Mouse (Mus musculus) T-helper 17 cell (primary cell): ENCODE measurements around the gene Rcbtb1.
"Not testable (repeated sequence)": the region's sequence is repeated elsewhere in the genome, so short reads cannot be mapped to it uniquely, and the experiment has no call there.

Experiments used
- in situ Hi-C, 2 experiments: fragments of 300-600 bp; cut with MboI, MseI; formaldehyde crosslinking; loops; 1 replicate in 1 of 2; 2 replicates in 1 of 2; pipeline ENCODE4 v1.15.1; 2025; ENCODE audit warnings: high pct_unique_total_duplicates in 2 of 2

Rcbtb1 gene

GRCm38 (mm10) chr14:59200711-59201603, at the start of gene Rcbtb1:
Rcbtb1 (plus strand) TSS chr14:59201209.
- in situ Hi-C loops, result loop anchor here (10.0 kb wide), 2 partner anchors 244 to 1534 kb away; partner anchors contain the start of genes Cab39l (in 1 of the 2) and Setdb2 (in 1 of the 2)

DNA sequence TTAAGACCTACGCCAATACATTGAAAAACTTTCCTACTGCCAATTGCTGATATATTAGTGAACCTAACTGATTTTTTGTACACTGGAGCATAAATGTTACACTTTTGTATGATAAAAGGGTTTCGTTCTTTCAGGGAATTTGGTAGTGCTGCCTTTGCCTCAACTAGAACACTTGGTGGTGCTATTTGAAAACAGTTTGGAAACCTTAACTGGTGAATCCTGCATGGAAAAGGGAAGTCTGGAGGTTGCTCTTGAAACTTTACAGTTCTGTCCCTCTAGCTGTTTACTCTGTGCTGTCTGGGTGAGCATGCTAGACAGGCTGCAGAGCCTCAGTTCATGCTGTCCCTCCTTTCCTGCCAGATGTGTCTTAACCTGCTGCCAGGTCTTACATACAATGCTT, 45.4 kb upstream of the Rcbtb1 start:
- in situ Hi-C loops, result no loop called here

GRCm38 (mm10) chr14:59157016-59157698, 43.9 kb upstream of the Rcbtb1 start:
- in situ Hi-C loops, result no loop called here

DNA sequence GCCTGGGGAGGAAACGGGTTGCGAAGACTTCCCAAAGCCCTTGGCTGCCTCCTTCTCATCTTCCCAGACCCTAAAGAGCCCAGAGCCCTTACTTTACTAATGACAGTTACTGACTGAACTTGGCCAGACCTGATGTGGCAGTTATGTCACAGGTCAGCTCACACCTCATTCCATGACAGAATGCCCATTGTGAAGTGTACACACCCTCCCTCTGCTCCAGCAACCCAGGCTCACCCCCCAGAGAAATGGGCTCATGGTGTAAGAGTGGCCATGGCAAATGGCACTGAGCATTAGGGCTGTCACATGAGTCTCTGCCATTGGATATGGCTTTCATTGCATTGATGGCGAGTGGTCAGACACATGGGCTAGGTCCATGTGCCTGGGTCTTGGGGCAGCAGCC, 22.4 kb upstream of the Rcbtb1 start, which contains the start of gene Gm5142:
Gene Gm5142, minus strand, starts transcription at position 101 of the 400 bp plus-strand sequence.
- in situ Hi-C loops, result no loop called here

DNA sequence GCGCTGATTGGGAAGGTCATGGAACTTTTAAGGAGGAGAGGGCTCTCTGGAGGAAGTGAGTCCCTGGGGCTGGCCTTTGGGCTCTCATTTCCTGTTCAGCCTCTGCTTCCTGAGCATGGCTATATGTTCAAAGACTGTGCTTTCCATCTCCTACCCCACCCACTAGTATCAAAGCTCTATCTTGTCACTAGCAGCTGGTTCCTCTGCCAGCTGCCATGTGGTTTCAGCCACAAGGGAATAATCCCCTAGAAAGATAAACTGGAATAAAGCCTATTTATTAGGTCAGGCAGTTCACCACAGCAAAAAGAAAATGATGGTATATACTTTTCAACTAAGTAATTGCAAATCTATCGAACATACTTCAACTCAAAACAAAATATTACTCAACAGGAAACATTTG, 18.3 kb upstream of the Rcbtb1 start:
- in situ Hi-C loops, result no loop called here

GRCm38 (mm10) chr14:59185514-59185913, 15.5 kb upstream of the Rcbtb1 start:
- in situ Hi-C loops, result no loop called here

DNA sequence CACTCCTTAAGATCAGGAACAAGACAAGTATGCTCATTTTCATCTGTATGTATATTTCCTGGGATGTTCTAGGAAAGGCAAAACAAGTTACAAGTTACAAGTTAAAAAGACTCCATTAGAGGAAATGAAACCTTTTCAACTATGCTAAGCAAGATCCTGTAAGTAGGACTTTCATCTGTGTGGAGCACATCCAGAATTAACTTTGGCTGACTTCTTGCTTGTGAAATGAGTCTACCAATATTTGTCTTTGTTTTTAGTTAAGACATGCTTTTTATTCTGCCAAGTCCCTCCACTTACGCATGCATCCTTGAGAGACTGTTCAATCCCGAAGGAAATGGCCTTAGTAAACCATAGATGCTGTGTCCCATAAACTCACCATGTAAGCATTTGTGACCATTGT, 14.9 kb upstream of the Rcbtb1 start:
- in situ Hi-C loops, result no loop called here

GRCm38 (mm10) chr14:59201604-59202215, 701 bp downstream of the Rcbtb1 start:
- in situ Hi-C loops, result loop anchor here (10.0 kb wide), 2 partner anchors 243 to 1533 kb away; partner anchors contain the start of genes Cab39l (in 1 of the 2) and Setdb2 (in 1 of the 2)

DNA sequence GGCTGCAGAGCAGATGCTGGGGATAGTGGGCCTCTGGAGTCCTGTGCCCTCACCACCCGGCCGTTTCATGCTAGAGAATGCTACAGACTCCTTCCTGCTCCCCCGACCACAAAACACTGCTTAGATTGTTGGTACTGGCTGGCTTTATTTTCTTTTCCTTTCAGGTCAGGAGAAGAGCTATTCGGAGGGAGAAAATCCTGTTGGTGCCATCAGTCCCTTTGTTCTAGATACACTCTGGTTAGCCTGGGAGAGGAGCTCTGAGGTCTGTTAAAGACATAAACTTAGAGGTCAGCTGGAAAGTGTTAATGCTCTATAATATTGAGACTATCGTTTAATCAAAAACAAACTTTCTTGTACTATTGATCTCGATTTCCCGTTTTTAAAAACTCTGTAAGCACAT, 4.5 kb downstream of the Rcbtb1 start:
- in situ Hi-C loops, result loop anchor here (10.0 kb wide), 2 partner anchors 239 to 1529 kb away; partner anchors contain the start of genes Cab39l (in 1 of the 2) and Setdb2 (in 1 of the 2)

DNA sequence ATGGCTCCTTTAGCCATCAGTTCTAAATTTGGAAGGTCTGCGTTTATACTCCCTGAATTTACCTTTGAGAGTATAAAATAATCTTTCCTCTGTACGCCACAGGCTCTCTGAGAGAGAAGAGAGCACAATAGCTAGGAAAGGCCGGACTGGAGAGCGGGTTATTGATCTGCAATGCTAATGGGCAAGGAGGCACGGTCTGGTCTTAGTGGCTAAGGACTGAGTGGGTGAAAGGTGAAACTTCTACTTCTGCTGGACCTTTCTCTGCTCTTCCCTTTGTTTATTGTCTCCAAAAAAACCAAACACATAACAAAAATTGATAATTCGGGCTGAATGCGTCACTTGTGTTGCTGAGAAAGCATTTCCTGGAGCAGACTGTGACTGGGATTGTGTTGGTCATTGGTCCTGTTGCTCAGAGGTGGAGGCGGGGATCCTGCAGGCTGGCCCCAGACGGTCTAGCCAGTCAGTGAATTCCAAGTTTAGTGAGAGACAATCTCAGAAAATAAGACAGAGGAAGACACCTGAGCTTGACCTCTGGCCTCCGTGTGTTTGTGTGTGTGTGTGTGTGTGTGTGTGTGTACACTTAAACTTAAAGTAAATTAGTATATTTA, 5.1 kb downstream of the Rcbtb1 start:
- in situ Hi-C loops, result loop anchor here (10.0 kb wide), 2 partner anchors 239 to 1529 kb away; partner anchors contain the start of genes Cab39l (in 1 of the 2) and Setdb2 (in 1 of the 2)

GRCm38 (mm10) chr14:59209003-59209402, 8.0 kb downstream of the Rcbtb1 start:
- in situ Hi-C loops, result loop anchor here (10.0 kb wide), 2 partner anchors 236 to 1526 kb away; partner anchors contain the start of genes Cab39l (in 1 of the 2) and Setdb2 (in 1 of the 2)

- in situ Hi-C loops, result loop anchor here (10.0 kb wide), 2 partner anchors 235 to 1525 kb away; partner anchors contain the start of genes Cab39l (in 1 of the 2) and Setdb2 (in 1 of the 2)
Observed at GRCm38 (mm10) chr14:59209816-59210215, 8.8 kb downstream of the Rcbtb1 start.

GRCm38 (mm10) chr14:59219241-59219640, 18.2 kb downstream of the Rcbtb1 start:
- in situ Hi-C loops, result no loop called here

- in situ Hi-C loops, result no loop called here
Observed at GRCm38 (mm10) chr14:59226240-59226639, 25.2 kb downstream of the Rcbtb1 start.

DNA sequence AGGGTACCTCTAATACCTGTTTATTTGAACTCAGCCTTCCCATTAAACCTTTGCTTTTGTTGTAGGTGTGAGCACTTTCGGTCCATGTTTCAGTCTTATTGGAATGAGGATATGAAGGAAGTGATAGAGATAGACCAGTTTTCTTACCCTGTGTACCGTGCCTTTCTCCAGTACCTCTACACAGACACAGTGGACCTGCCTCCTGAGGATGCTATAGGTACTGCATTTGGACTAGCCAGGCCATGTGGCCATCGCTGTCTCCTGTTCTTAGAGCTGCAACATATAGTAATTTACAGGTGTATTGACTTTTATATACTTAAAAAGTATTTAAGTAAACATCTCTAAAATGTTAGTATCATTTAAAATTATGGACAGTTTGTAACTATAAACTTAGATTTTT, 28.8 kb downstream of the Rcbtb1 start:
- in situ Hi-C loops, result no loop called here

GRCm38 (mm10) chr14:59230331-59230966, 29.4 kb downstream of the Rcbtb1 start:
- in situ Hi-C loops, result no loop called here

- in situ Hi-C loops, result no loop called here
Observed at GRCm38 (mm10) chr14:59232003-59232402, 31.0 kb downstream of the Rcbtb1 start.

GRCm38 (mm10) chr14:59233635-59234034, 32.6 kb downstream of the Rcbtb1 start:
- in situ Hi-C loops, result no loop called here

DNA sequence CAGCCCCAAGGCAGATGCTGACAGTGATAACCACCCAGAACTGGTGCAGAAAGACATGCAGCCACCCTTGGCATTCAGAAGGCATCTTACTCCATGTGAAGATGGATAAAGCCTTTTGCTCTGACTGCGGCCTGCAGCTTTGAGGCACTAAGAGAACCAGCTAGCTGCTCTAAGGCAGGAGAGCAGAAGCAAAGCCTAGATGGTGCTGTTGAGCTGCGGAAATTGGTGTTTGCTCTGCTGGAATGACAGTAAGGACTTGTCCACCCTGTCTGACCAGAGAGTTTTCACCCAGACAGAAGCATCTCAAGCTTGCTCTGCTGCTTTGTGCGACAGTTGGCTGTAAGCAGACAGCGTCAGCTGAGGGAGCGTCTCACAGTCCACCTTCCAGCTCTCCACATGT, 49.3 kb downstream of the Rcbtb1 start:
- in situ Hi-C loops, result not testable (repeated sequence)

DNA sequence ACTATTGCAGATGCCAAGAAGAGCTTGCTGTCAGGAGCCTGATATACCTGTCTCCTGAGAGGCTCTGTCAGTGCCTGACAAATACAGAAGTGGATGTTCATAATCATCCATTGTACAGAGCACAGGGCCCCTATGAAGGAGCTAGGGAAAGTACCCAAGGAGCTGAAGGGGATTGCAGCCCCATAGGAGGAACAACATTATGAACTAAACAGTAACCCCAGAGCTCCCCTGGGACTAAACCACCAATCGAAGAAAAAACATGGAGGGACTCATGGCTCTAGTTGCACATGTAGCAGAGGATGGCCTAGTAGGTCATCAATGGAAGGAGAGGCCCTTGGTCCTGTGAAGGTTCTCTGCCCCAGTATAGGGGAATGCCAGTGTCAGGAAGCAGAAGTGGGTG, 54.9 kb downstream of the Rcbtb1 start:
- in situ Hi-C loops, result loop anchor here in 1 of 2 experiments (5.0 kb wide), 1 partner anchor 81 kb away; no protein-coding TSS in a partner anchor
